30 mouse cellular contexts compared by ENCODE assay signal in the genomic region with DNA sequence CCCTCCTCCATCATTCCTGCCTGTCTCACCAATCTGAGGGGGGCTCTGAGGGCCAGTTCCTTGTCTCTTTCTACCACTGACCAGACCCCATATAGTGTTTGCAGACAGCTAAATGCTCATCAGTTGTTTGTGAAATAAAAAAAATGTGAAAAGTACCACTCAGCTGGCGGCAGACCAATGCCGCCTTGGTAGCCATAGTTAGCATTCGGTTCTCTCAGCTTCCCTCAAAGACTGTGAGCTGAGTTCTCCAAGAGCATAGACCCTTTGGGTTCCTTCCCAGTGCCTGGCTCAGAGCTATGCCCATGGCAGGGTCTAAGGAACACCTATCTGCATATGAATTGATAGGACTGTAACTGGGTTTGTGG. TPM values are rescaled to one million over a fixed set of nuclear protein-coding genes. Genes with fewer than 3 reads are reported as not detected.
A peak's percentile ranks its signal among the peaks of the same experiment; 100 is the strongest.
DNase-seq lines count a peak whose midpoint lies in the region; TF ChIP-seq lines count a peak whose summit lies in the region.
"Had no signal": no experiment of that assay in that cellular context is flagged by ENCODE, and none has a peak within 500 bp of the region (broad histone marks: within the 10 kb centered on the region; RNA-seq: fewer than 3 reads in every experiment).

No protein-coding gene starts in this region.

- TF ChIP-seq CTCF in olfactory bulb, adult 2 months (IDR thresholded peaks at IDR 0.05; ENCODE audit: insufficient read depth, low read depth, low read length) = no peak

- DNase-seq in frontal cortex, postnatal 36 days (ENCODE audit: low spot score in 2 of 2) = peak; percentile 53 to 74
- DNase-seq in frontal cortex, postnatal 10 days (ENCODE audit: low spot score in 2 of 2) = no peak
- peak; percentile 60 to 70 for DNase-seq in left cerebral cortex, postnatal 14 days (ENCODE audit: low spot score in 2 of 2)
- DNase-seq in left cerebral cortex, adult 11 months (ENCODE audit: low spot score) = no peak
- DNase-seq in right cerebral cortex, postnatal 25 days = peak; percentile 45
- DNase-seq in urinary bladder, postnatal 4 days (ENCODE audit: low spot score in 2 of 2) = no peak
- no peak for DNase-seq in T-cell, adult 2 months (ENCODE audit: low spot score)
- DNase-seq: adrenal gland, postnatal 14 days; cerebellum, adult 18-20 months; cerebellum, adult 9-11 months; cerebellum, postnatal 36 days; gastrocnemius, postnatal 36 days; heart, adult 2 months had no signal

- TF ChIP-seq POLR2A in olfactory bulb, adult 2 months (IDR thresholded peaks at IDR 0.05; ENCODE audit: insufficient read depth, low read depth, low read length) = no peak

- H3K27ac ChIP-seq in olfactory bulb, adult 2 months (ENCODE audit: insufficient read depth, low read depth, low read length) = peak overlapping the region; percentile 59; the same call in 1 of the 2 replicates
- H3K27ac ChIP-seq: embryonic facial prominence, embryonic 15.5 days; forebrain, embryonic 15.5 days; heart, adult 2 months; hindbrain, embryonic 10.5 days; hindbrain, embryonic 14.5 days had no signal

- H3K4me1 ChIP-seq in olfactory bulb, adult 2 months (ENCODE audit: control insufficient read depth, insufficient read depth, low read length) = peaks cover 37% of the 10 kb centered on the region

- WGBS in olfactory bulb, adult 2 months = 73% methylated on average over 3 of the region's 3 CpGs

- no peak overlapping the region for H3K4me3 ChIP-seq in olfactory bulb, adult 2 months (ENCODE audit: insufficient read depth, low read depth, low read length)
- H3K4me3 ChIP-seq: embryonic facial prominence, embryonic 15.5 days; erythroblast, embryonic 14.5 days; forebrain, embryonic 15.5 days; heart, adult 2 months; heart, embryonic 12.5 days; hindbrain, embryonic 10.5 days had no signal

- intact Hi-C loops in left cerebral cortex, postnatal 14 days (cut with DNase I) = no loop called here

RNA-seq across cellular contexts. Expression of gene Kcnh4, which starts 5.1 kb away (rescaled TPM):
- total RNA-seq in left cerebral cortex, postnatal 14 days (2021) = 10 to 100 TPM; 10.1 to 13.7 TPM
- not detected in 2 replicates for polyA plus RNA-seq in olfactory bulb, adult 2 months (2012; ENCODE audit: insufficient read depth, insufficient read length, low replicate concordance, missing spikeins)
- total RNA-seq: gastrocnemius, adult 8-10 months; gastrocnemius, postnatal 36 days; heart, adult 2 months; heart, postnatal 25 days had no signal
- polyA plus RNA-seq: C2C12; erythroblast, embryonic 14.5 days; heart, embryonic 12.5 days; heart, embryonic 16.5 days had no signal

RNA-seq across cellular contexts. Expression of gene Hcrt, which starts 8.1 kb away (rescaled TPM):
- not detected for total RNA-seq in left cerebral cortex, postnatal 14 days (2021)
- not detected in 2 replicates for polyA plus RNA-seq in olfactory bulb, adult 2 months (2012; ENCODE audit: insufficient read depth, insufficient read length, low replicate concordance, missing spikeins)
- total RNA-seq: adrenal gland, adult 18-20 months; adrenal gland, postnatal 14 days; gastrocnemius, adult 8-10 months; gastrocnemius, postnatal 36 days; heart, adult 2 months; heart, postnatal 25 days; MEL had no signal
- polyA plus RNA-seq: activated CD4-positive, CD25-positive, alpha-beta regulatory T cell, adult 4 months; C2C12; embryonic facial prominence, embryonic 11.5 days; embryonic facial prominence, embryonic 15.5 days; erythroblast, embryonic 14.5 days; forebrain, embryonic 11.5 days; heart, adult 2 months; heart, embryonic 12.5 days; heart, embryonic 16.5 days; hindbrain, embryonic 10.5 days; hindbrain, embryonic 14.5 days had no signal

RNA-seq across cellular contexts. Expression of gene Ghdc, which starts 16.1 kb away (rescaled TPM):
- total RNA-seq in left cerebral cortex, postnatal 14 days (2021) = 1 to 10 TPM; 5.3 to 6.5 TPM
- not detected in 2 replicates for polyA plus RNA-seq in olfactory bulb, adult 2 months (2012; ENCODE audit: insufficient read depth, insufficient read length, low replicate concordance, missing spikeins)

RNA-seq across cellular contexts. Expression of gene Rab5c, which starts 16.7 kb away (rescaled TPM):
- 100 to 1,000 TPM; 159 to 161 TPM for total RNA-seq in left cerebral cortex, postnatal 14 days (2021)
- polyA plus RNA-seq in olfactory bulb, adult 2 months (2012; ENCODE audit: insufficient read depth, insufficient read length, low replicate concordance, missing spikeins) = not detected in 2 replicates

RNA-seq across cellular contexts. Expression of gene Hspb9, which starts 41.0 kb away (rescaled TPM):
- total RNA-seq in left cerebral cortex, postnatal 14 days (2021) = not detected
- not detected in 2 replicates for polyA plus RNA-seq in olfactory bulb, adult 2 months (2012; ENCODE audit: insufficient read depth, insufficient read length, low replicate concordance, missing spikeins)
- total RNA-seq: adrenal gland, adult 18-20 months; adrenal gland, postnatal 14 days; gastrocnemius, adult 8-10 months; gastrocnemius, postnatal 36 days; heart, adult 2 months; heart, postnatal 25 days had no signal
- polyA plus RNA-seq: embryonic facial prominence, embryonic 11.5 days; embryonic facial prominence, embryonic 15.5 days; erythroblast, embryonic 14.5 days; frontal cortex, adult 2 months; heart, embryonic 12.5 days; hindbrain, embryonic 14.5 days had no signal

Comparison
In these comparisons a context has a peak if more than half of its experiments do, and no peak if none do; other contexts are left out.
1. DNase-seq: peak in frontal cortex, postnatal 36 days (2 of 2), left cerebral cortex, postnatal 14 days (2 of 2) and right cerebral cortex, postnatal 25 days (single experiment); none in frontal cortex, postnatal 10 days (0 of 2), left cerebral cortex, adult 11 months (single experiment), urinary bladder, postnatal 4 days (0 of 2) and T-cell, adult 2 months (single experiment).